In the genomic region with DNA sequence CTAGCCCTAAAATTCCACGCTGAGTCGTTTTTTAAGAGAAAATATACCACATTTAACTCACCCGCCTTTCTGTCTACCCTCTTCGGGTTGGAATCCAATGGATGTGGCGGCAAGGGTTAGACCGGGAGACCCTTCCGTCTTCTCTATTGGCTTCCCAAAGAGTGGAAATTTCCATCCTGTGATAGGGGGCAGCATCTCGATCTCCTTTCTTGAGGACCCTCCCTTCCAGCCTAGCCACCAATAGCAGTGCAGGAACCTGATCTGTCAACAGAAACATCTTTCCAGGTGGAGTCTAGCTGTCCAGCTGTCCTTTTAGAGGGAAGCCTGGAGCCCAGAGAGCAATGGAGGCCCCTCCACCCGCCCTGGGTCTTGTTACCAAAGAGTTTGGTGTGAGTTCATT, we compare ENCODE assay signal across 8 mouse cellular contexts. TPM values are rescaled to one million over a fixed set of nuclear protein-coding genes. Genes with fewer than 3 reads are reported as not detected.
DNase-seq lines count a peak whose midpoint lies in the region; ATAC-seq and TF ChIP-seq lines count a peak whose summit lies in the region.

Gene Slc38a4 (minus strand): TSS at position 163 of the 400 bp plus-strand sequence.

- ATAC-seq in kidney, postnatal 0 days (replicated peaks; ENCODE audit: low FRiP score, low read depth) = peak; percentile 50; the same call in 1 of the 2 replicates
- peak; percentile 84 for ATAC-seq in intestine, embryonic 15.5 days
- no peak for ATAC-seq in neural tube, embryonic 11.5 days (ENCODE audit: insufficient read depth, low FRiP score, low TSS enrichment)

- intact Hi-C loops in gastrocnemius, adult 2 months (cut with DNase I) = loop anchor here (5.0 kb wide), 2 partner anchors 47 to 77 kb away; no protein-coding TSS in a partner anchor

- H3K9me3 ChIP-seq in kidney, postnatal 0 days (replicated peaks; ENCODE audit: low read length) = no peaks in the 10 kb centered on the region; the same call in 1 of the 2 replicates
- H3K9me3 ChIP-seq in intestine, embryonic 15.5 days = no peaks in the 10 kb centered on the region; the same call in 1 of the 2 replicates
- H3K9me3 ChIP-seq in neural tube, embryonic 11.5 days (ENCODE audit: control insufficient read depth, low read length) = peaks cover 4% of the 10 kb centered on the region; the same call in 1 of the 2 replicates

- peak within 1 kb of the TSS; percentile 75 for H3K4me2 ChIP-seq in kidney, postnatal 0 days (ENCODE audit: low read length)
- H3K4me2 ChIP-seq in intestine, embryonic 15.5 days (replicated peaks) = peak within 1 kb of the TSS; percentile 72
- peak within 1 kb of the TSS; percentile 53 for H3K4me2 ChIP-seq in neural tube, embryonic 11.5 days (ENCODE audit: low read depth)

- H3K27me3 ChIP-seq in kidney, postnatal 0 days (ENCODE audit: insufficient read depth, low read length) = no peaks in the 10 kb centered on the region
- no peaks in the 10 kb centered on the region for H3K27me3 ChIP-seq in intestine, embryonic 15.5 days (replicated peaks)
- H3K27me3 ChIP-seq in neural tube, embryonic 11.5 days (ENCODE audit: control insufficient read depth, insufficient read depth, low read length) = no peaks in the 10 kb centered on the region
- peaks cover 2% of the 10 kb centered on the region; the same call in 1 of the 2 replicates for H3K27me3 ChIP-seq in thymus, adult 2 months (ENCODE audit: control insufficient read depth, insufficient read depth, low read length)

- H3K27ac ChIP-seq in kidney, postnatal 0 days = peak within 1 kb of the TSS; percentile 42; the same call in 1 of the 2 replicates
- H3K27ac ChIP-seq in gastrocnemius, adult 2 months = peak within 1 kb of the TSS; percentile 92
- H3K27ac ChIP-seq in intestine, embryonic 15.5 days = peak within 1 kb of the TSS; percentile 64
- H3K27ac ChIP-seq in neural tube, embryonic 11.5 days (ENCODE audit: low read depth, low read length) = no peak within 1 kb of the TSS
- no peak within 1 kb of the TSS for H3K27ac ChIP-seq in thymus, adult 2 months (ENCODE audit: control insufficient read depth, insufficient read depth, low read length)

- no peak for TF ChIP-seq POLR2A in thymus, adult 2 months (IDR thresholded peaks at IDR 0.05; ENCODE audit: control insufficient read depth, extremely low read depth, insufficient read depth, low read length, poor library complexity)

- peak within 1 kb of the TSS; percentile 55 for H3K9ac ChIP-seq in kidney, postnatal 0 days (ENCODE audit: low read depth, low read length)
- H3K9ac ChIP-seq in intestine, embryonic 15.5 days = peak within 1 kb of the TSS; percentile 46
- peak within 1 kb of the TSS; percentile 36 for H3K9ac ChIP-seq in neural tube, embryonic 11.5 days (ENCODE audit: low read length)

- 56% methylated on average over 9 of the region's 9 CpGs for WGBS in kidney, postnatal 0 days
- WGBS in intestine, embryonic 15.5 days = 56% methylated on average over 9 of the region's 9 CpGs
- 45% methylated on average over 9 of the region's 9 CpGs for WGBS in neural tube, embryonic 11.5 days
- WGBS in thymus, adult 2 months = 57% methylated on average over 9 of the region's 9 CpGs

- peak; percentile 87 for DNase-seq in kidney, postnatal 0 days (ENCODE audit: low spot score)
- no peak for DNase-seq in kidney, adult 8-10 months
- DNase-seq in gastrocnemius, adult 2 months = peak; percentile 47
- DNase-seq in neural tube, embryonic 11.5 days (ENCODE audit: low spot score) = peak; percentile 49
- DNase-seq in spleen, postnatal 14 days (ENCODE audit: low spot score in 2 of 2) = no peak
- no peak for DNase-seq in thymus, adult 2 months
- no peak for DNase-seq in right cerebral cortex, postnatal 25 days

- H3K36me3 ChIP-seq in kidney, postnatal 0 days (ENCODE audit: insufficient read depth, low read length) = no peaks in the 10 kb centered on the region
- H3K36me3 ChIP-seq in intestine, embryonic 15.5 days = no peaks in the 10 kb centered on the region
- H3K36me3 ChIP-seq in neural tube, embryonic 11.5 days (ENCODE audit: control insufficient read depth, insufficient read depth, low read length) = no peaks in the 10 kb centered on the region
- H3K36me3 ChIP-seq in thymus, adult 2 months (ENCODE audit: control insufficient read depth, insufficient read depth, low read length) = no peaks in the 10 kb centered on the region

- H3K4me1 ChIP-seq in kidney, postnatal 0 days (replicated peaks; ENCODE audit: insufficient read depth, low read length) = no peaks in the 10 kb centered on the region
- H3K4me1 ChIP-seq in intestine, embryonic 15.5 days (replicated peaks) = 0 out of 2 replicates have a peak, but pooled peaks cover 2% of the 10 kb centered on the region
- H3K4me1 ChIP-seq in neural tube, embryonic 11.5 days (ENCODE audit: control insufficient read depth, insufficient read depth, low read length) = no peaks in the 10 kb centered on the region
- no peaks in the 10 kb centered on the region for H3K4me1 ChIP-seq in thymus, adult 2 months (replicated peaks; ENCODE audit: control insufficient read depth, insufficient read depth, low read length)

- peak within 1 kb of the TSS; percentile 39 for H3K4me3 ChIP-seq in kidney, postnatal 0 days (replicated peaks; ENCODE audit: low read depth, low read length)
- peak within 1 kb of the TSS; percentile 69 for H3K4me3 ChIP-seq in gastrocnemius, adult 2 months
- H3K4me3 ChIP-seq in intestine, embryonic 15.5 days (replicated peaks) = peak within 1 kb of the TSS; percentile 46
- H3K4me3 ChIP-seq in neural tube, embryonic 11.5 days (ENCODE audit: low read depth, low read length) = peak within 1 kb of the TSS; percentile 39
- H3K4me3 ChIP-seq in thymus, adult 2 months (ENCODE audit: control insufficient read depth, insufficient read depth, low read length) = no peak within 1 kb of the TSS

- peak; percentile 47 for TF ChIP-seq CTCF in kidney, postnatal 0 days (IDR thresholded peaks at IDR 0.05; ENCODE audit: low read depth)
- no peak; the same call in 1 of the 2 replicates for TF ChIP-seq CTCF in gastrocnemius, adult 2 months (IDR thresholded peaks at IDR 0.05)
- no peak for TF ChIP-seq CTCF in thymus, adult 2 months (IDR thresholded peaks at IDR 0.05; ENCODE audit: borderline replicate concordance, control insufficient read depth, extremely low read depth, insufficient read depth, low read length, poor library complexity)

RNA-seq across cellular contexts. Expression of gene Slc38a4, which starts in this region (rescaled TPM):
- polyA plus RNA-seq in kidney, postnatal 0 days (2015; fragmentation: Nextera tagmentation; extraction: Ambion mirVana) = 38.4 and 41.3 TPM in 2 replicates
- total RNA-seq in gastrocnemius, adult 2 months (2021) = 100 to 1,000 TPM; 142 to 248 TPM
- 42.9 and 50.5 TPM in 2 replicates for polyA plus RNA-seq in intestine, embryonic 15.5 days (2015; fragmentation: Nextera tagmentation; extraction: Ambion mirVana)
- 53.5 and 53.9 TPM in 2 replicates for polyA plus RNA-seq in neural tube, embryonic 11.5 days (2014; fragmentation: Nextera tagmentation; extraction: Ambion mirVana)
- polyA plus RNA-seq in thymus, adult 2 months (2012; rRNA removed) = 1.8 and 2.2 TPM in 2 replicates

Comparison
In these comparisons a context has a peak if more than half of its experiments do, and no peak if none do; other contexts are left out.
1. RNA of gene Slc38a4 (polyA plus RNA-seq): 53.5 to 53.9 TPM in neural tube, embryonic 11.5 days, 42.9 to 50.5 TPM in intestine, embryonic 15.5 days and 38.4 to 41.3 TPM in kidney, postnatal 0 days; 1.8 to 2.2 TPM in thymus, adult 2 months; every median in the first group is over 10 times any median in the second.
2. DNase-seq: peak in kidney, postnatal 0 days (single experiment), gastrocnemius, adult 2 months (single experiment) and neural tube, embryonic 11.5 days (single experiment); none in kidney, adult 8-10 months (0 of 2), spleen, postnatal 14 days (0 of 2), thymus, adult 2 months (single experiment) and right cerebral cortex, postnatal 25 days (single experiment).
3. H3K27ac ChIP-seq: peak in kidney, postnatal 0 days (single experiment), gastrocnemius, adult 2 months (single experiment) and intestine, embryonic 15.5 days (single experiment); none in neural tube, embryonic 11.5 days (single experiment) and thymus, adult 2 months (single experiment).
4. Peak in every context shown above with its lines, with median percentiles within 50 percentile points of each other: H3K4me2 ChIP-seq and H3K9ac ChIP-seq.